Mouse (Mus musculus): ENCODE data around the gene Ttc12.

Ttc12 gene

DNA sequence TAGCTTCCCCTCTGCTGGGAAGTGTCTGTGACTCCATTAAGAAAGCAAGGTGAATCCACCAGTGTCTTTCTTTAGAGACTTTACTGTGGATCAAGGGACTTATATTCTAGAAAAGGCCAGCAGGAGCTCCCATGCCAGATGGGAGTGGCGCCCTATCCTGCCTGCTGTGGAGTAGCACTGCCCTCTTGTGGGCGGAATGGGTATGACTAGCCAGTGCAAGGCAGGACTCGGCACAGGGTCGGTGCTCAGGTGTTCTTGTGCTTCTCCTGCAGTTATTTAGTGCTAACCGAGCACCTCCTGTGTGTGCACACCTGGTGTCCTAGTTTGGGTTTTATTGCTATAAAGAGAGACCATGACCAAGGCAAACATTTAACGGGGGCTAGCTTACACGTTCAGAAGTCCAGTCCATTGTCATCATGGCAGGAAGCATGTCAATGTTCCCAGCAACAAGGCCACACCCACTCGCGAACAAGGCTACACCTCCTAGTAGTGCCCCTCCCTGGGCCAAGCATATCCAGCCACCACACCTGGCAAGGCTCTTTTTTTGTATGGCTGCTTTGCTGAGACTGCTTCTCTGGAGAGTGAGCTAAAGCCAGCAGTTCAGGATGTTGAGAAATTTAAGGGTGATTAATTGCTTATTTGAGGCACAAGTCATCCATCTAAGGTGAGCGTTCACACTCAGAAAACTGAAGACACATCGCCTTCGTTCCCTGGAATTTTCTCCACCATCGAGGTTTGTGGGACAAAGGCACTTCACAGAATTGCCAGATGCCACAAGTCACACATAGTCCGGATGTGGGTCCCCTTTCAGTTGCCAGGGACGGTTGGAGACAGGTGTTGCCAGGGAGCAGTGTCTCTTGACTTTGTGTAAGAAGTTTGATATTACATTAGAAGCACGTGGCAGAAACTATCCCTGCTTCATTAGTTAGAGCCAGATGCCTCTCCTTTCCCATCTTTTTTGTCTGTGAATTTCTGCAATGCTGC lies 3.2 kb upstream of the Ttc12 start:
- DNase-seq (ENCODE audit: low read depth, low spot score) = no peak

DNA sequence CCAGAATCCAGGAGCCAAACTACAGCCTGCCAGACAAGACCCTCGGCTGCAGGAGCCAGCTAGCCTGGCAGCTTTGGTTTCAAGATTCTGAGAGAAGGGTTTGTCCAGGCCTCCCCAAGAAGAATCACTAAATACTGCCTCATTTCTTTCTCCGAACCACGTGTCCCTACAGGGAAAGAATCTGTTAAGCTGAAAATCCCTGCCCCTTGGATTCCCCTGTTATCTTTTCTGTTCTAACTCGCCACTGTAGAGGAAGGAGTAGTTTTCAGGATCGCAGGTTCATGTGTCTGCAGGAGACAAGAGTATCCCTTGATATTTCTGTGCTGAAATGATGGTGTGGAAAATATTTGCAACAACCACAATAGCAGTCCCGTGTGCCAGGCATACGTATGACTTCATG lies 2.2 kb upstream of the Ttc12 start:
- no peak for DNase-seq (ENCODE audit: low read depth, low spot score)

DNA sequence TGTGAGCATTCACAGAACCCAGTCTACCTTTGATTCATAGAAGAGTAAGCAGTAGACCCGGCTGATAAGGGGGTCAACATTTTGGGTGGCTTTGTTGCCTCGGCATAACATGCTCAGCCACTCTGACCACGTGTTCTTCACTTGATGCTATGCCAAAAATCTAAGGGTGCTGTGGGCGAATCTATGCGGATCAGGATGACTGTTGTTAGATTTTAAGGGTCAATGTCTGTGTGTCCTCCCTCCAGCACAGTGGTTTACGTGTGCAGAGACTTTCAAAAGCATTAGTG lies 1.6 kb upstream of the Ttc12 start:
- no peak for DNase-seq (ENCODE audit: low read depth, low spot score)

DNA sequence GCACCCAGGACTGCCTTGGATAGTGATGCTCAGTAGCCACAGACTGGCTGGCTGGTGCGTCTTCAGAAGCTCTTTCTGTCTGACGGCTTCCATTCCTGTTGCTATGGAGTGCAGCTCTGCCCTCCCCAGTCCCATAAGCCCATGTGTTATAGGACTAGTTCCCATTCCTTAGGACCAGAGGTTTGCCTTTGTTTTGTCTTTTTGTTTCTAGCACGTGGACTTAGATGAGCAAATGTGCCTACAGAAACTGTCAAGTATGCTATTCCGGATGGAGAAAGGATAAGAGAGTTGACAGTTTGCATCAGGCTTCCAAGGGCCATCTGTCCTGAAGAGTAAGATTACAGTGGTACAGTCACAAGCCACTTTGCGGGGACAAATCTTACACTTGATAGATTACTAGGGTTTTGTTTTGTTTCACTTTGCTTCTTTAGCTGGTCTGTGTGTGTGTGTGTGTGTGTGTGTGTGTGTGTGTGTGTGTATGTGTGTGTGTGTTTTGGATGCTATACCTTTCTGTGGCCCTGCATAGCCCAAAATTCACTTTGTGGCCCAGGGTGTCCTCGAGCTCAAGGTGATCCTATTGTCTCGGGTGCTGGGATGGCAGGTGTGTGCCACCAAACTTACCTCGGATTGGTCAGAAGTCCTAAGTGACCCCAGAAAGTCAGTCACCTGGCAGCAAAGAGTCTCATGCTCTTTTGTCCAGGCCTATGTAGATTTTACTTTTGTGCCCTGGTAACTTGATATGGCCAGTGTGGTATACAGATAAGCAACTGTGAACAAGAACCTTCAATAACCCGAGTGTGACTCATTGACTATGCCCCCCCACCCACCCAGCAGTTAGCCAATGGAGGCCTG lies 1.0 kb upstream of the Ttc12 start:
- DNase-seq (ENCODE audit: low read depth, low spot score) = no peak

DNA sequence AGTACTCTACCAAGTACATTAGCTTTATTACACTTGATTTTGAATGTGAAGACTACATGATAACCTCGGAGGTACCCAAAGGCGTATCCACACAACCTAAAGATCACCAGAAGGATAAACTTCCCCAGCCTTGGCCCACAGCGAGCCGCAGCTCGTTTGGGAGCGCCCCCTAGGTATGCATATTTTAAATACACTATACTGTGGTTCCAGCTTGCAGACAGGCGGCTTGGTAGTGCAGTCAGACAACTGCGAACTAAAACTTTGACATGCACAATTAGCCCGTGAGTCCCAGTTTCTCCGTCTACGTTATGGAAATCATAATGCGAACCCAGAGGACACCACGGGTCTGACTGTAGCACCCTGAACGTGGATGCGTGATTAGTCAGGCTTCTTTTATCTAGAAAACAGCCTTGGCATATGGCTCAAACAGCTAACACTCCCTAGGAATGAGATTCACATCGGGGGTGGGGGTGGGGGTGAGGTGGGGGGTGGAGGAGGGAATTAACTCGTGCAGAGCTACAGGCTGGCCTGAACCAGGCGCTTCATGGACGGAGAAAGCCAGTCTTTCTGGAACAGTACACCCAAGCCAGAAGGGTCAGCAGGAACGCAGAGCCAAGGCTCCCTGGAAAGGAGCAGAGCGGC lies 654 bp downstream of the Ttc12 start:
- DNase-seq (ENCODE audit: low read depth, low spot score) = no peak

DNA sequence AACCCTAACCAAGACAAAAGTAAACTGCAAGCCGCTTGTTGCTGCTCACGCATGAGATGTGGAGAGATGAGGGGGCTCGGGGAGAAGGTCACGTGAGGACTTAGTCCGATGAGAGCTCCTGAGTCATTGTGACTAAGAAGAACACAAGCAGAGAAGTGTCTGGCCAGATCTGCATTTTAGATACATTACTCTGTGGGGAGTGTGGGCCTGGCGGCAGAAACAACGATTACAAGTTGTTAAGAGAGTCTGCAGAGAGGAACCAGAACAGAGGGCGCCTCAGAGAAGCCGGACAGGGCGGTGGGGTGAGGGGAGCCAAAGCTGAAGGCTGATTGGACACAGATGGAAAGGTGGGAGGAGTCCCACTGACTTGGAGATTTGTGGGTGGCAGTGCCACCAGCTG lies 2.7 kb downstream of the Ttc12 start:
- DNase-seq (ENCODE audit: low read depth, low spot score) = no peak

DNA sequence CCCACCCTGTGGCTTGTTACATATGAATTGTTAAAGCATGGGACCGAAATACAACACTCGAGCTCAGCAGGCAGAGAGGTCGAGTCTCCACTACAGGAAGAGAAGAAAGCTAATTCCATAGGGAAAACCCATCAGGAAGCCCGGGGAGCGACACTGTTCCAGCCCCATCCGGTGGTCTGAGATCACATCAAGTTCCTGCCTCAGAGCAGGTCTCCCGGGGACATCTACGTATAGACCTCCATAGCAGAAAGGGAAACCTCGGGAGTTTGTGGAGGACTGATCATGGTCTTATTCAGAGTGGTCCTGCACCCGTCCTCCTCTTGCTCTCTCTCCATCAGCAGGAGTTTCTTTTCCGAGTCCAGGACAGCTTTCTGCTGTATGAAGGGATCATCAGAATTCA lies 13.9 kb downstream of the Ttc12 start:
- no peak for DNase-seq (ENCODE audit: low read depth, low spot score)

DNA sequence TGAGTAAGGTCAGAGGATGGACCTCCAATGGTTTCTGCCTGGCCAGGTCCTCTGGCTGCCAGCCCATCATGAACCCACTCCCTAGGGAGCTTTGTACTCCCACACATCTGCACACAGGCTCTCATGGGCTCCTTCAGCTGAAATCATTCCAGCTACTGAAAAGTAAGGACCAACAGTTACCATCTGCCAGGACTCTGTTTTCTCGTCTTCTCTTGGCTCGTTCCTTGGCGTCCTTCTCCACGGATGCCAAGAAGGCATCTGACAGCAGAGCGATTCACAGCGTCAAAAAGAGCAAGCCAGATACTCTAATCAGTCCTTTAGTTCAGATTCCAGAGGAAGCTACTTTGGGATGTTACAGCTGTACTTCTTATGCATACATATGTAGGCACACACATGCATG lies 15.1 kb downstream of the Ttc12 start:
- no peak for DNase-seq (ENCODE audit: low read depth, low spot score)

DNA sequence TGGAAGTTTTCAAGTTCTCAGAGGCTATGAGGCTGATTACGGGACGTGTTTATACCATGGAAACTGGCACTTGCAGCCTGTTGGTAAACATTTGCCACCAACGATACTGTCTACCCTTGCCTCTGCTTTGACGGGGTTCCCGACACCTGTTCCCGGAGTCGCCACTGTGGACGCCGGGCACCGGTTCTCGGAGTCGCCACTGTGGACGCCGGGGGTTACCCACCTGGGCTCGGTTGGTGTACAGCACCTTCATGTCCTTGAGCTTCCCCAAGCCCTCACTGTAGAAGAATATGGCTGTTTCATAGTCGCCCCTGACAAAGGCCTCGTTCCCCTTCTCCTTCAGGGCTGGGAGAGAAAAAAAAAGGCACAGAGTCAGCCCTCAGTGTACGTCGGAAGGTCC lies 16.0 kb downstream of the Ttc12 start:
- no peak for DNase-seq (ENCODE audit: low read depth, low spot score)

DNA sequence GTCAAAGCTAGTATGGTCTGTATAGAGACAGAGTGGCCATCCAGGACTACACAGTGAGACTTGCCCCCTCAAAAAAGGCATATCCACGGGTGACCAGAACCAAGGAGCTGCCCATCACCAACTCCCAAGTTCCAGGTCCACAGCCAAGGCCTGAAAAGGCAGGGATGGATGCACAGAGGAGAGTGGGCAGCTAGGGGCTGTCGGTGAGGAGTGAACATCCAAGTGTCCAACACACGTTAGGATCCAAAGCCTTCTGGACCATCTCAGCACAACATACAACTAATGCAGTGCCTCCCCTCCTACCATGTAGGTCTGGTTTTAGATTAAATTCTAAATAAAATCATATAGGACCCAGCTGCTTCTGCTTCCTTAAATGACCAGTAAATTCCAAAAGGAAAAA lies 29.9 kb downstream of the Ttc12 start:
- DNase-seq (ENCODE audit: low read depth, low spot score) = no peak

DNA sequence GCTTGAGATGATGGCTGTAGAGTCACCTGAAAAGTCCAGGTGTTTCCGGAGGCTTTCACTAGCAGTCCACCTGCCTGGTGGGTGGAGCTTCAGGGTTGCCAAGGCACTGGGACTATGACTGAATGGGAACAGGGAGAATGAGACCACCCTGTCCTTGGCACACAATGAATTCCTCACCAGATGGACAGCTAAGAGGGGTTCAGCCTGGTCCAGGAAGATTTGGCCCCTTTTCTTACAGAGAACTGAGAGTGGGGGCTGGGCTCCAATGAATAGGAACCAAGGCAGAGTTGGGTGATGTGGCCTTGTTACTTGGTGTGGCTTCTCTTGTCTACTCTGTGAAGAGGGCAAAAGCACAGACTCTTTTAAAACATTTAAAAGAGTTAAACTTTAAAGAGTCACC lies 33.6 kb downstream of the Ttc12 start:
- DNase-seq (ENCODE audit: low read depth, low spot score) = no peak

DNA sequence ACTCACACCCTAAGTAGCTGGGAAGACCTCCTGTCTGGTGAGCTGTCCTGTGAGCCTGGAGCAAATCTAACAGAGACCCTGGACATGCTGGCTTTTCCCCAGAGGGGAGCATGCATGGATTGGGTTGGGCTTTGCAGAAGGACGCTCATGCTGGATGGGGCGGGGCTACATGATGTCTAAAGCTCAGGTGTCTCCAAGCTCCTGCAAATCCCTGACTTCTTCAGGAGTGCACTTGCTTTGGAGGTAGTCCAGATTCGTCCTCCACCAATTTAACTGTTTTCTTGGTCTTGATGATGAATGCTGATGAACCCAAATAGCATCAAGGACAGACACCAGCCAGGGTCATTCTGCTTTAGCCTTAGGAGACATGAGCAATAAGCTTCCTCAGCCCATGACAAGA lies 35.5 kb downstream of the Ttc12 start:
- no peak for DNase-seq (ENCODE audit: low read depth, low spot score)

DNA sequence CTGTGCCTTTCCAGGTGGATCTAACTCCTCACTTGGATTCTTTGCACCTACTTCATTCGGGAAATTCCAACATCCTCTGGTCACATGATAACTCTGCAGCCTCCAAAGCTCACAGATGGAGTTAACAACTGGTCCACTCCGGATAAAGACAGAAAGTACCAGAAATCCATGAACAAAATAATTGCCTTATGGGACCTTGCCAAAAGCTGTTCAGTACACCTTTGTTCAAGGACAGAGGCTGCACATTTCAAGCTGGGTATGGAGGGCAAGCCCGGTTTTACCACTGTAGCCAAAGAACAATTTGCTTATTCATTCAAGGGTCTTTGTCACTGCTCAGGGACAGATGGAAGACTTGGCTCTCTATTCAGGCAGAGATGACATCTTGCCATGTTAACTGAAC lies 43.4 kb downstream of the Ttc12 start:
- DNase-seq (ENCODE audit: low read depth, low spot score) = no peak

DNA sequence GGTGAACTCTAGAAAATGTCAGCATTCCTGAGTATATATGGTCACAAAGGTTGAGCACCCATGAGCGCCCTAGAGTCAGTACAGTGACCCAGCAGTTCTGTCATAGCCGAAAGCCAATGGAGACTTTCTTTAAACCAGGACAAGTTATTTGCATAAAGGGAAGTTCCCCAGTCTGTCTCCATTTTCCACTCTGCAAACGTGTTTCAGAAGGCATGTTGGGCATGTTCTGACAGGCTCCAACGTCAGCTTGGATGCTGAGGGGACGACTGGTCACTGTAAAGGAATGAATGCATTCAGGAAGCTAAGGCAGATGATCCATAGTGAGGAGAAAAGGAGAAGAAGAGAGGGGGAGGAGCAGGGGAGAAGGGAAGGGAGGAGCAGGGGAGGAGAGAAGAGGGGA lies 58.5 kb downstream of the Ttc12 start:
- DNase-seq (ENCODE audit: low read depth, low spot score) = no peak

DNA sequence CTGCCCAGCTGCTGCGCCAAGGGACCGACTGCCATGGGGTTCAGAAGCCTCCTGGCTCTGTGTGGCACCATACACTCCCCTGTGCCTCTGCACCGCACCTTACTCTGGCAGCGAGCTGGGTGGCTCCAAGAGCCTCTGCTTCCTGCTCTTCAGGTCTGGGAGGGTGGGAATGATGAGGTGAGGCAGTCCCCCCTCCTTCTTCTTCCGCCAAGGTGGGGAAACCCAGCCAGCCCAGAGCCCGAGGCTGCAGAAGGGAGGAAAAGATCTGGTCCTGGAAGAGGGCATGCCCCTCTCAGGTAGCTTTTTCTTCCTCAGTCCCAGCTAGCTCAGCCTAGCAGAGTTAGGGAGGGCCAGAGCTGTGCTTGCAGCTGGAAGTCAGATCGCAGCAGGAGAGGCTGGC lies 59.1 kb downstream of the Ttc12 start, which contains the start of gene Ankk1:
Gene Ankk1 (minus strand): TSS at position 101 of the 400 bp plus-strand sequence.
- no peak for DNase-seq (ENCODE audit: low read depth, low spot score)

DNA sequence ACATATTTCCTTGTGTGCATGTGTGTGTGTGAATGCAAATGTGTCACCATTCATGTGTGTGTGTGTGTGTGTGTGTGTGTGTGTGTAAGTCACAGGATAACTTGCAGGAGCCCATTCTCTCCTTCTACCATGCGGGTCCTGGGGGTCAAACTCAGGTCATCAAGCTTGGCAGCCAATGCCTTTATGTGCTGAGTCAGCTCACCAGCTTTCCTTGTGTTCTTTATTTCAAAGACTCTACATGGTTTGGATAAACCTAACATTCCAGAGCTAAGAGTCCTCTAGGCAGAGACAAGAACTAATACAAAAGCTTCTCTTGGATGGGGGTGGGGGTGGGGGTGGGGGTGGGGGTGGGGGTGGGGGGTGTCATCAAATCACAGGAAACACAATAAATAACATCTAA lies 60.4 kb downstream of the Ttc12 start:
- DNase-seq (ENCODE audit: low read depth, low spot score) = no peak

DNA sequence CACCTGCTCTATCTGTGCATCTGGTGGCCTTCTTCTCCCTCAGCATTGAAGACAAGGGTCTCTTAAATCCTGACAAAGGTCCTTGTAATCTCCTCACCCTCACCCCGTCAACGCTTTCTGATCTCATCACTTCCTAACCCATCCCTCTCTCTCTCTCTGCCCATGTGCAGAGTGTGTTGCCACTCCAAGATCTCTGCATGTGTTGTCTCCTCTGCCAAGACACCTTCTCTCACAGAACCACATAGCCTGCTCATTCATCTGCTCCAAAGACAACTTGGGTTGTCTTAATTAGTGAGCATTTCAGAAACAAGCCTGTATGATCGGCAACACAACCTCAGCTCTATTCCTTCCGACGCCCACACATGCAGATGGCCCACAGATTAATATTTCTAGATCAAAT lies 62.2 kb downstream of the Ttc12 start:
- no peak for DNase-seq (ENCODE audit: low read depth, low spot score)

DNA sequence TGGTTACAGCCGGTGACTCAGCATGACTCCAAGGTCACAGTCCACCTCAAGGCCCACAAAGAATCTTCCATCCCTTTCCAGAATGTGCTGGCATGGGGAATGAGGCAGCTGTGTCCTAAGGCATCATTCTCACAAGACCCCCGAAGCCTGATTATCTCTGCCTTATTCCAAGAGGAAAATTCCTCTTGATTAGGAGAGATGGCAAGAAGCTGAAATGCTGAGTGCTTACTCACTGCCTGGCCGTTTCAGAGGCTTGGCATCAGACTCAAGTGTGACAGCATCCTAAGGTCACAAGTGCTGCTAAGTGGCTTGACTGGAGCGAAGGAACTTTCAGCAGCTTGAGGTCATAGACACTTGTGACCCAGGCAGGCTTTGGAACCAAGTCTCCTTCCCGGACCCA lies 75.4 kb downstream of the Ttc12 start:
- no peak for DNase-seq (ENCODE audit: low read depth, low spot score)

DNA sequence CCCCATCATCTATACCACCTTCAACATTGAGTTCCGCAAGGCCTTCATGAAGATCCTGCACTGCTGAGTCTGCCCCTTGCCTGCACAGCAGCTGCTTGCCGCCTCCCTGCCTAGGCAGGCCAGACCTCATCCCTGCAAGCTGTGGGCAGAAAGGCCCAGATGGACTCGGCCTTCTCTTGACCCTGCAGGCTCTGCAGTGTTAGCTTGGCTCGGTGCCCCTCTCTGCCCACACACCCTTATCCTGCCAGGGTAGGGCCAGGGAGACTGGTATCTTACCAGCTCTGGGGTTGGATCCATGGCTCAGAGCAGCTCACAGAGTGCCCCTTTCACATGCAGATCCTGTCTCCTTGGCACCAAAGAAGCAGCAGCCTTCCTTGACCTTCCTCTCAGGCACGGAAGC lies 79.0 kb downstream of the Ttc12 start:
- no peak for DNase-seq (ENCODE audit: low read depth, low spot score)

DNA sequence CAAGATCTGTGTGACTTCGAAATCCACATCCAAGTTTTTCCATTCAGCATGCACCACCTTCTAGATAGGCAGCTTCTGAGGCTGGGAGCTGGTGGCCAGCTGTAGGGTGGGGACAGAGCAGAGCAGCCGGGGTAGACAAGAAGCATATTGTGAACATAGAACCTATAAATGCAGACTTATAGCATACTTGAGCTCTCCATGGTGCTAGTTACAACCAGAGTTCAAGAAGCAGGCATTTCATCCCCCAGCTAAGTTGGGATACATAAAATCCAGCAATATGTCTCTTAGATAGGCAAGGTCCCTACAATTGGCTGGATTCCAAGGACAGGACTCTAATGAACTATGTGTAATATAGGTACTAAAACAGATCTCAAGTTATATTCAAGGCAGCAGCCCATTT lies 82.3 kb downstream of the Ttc12 start:
- no peak for DNase-seq (ENCODE audit: low read depth, low spot score)

DNA sequence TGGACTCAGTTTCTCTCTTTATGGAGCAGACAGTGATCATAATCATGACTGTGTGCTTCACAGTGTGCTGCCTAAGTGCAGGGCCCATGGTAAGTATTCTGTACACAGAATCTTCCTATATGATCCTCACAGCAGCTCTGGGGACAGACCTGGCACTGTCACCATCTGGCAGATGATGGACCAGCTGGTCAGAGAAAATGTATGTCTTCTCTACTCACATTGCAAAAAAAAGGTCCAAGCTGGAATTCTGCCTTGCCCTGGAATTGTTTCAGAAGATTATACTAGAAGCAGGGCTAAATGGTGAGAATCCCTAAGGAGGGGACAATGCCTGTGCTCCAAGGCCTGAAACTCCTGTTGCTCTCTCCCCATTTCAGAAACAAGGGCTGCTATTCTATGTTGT lies 90.0 kb downstream of the Ttc12 start:
- no peak for DNase-seq (ENCODE audit: low read depth, low spot score)

DNA sequence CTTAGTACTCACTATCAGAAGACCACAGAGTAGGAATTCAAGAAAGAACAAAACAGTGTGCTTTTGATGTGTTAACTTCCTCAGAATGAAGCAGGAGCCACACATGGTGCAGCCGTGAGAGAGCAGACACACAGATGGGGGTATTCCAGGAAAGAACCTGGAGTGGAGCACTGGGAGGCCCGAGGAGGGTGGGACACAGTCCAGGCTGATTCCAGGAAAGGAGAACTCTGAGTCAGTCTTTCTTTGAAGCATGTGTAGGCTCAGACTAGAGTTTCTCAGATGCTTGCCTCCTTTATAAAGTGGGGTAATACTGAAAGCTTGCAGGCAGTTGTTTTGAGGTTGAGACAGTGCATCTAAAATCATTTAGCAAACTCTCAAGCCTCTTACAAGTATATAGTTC lies 93.8 kb downstream of the Ttc12 start:
- DNase-seq (ENCODE audit: low read depth, low spot score) = no peak
